Mouse (Mus musculus) CH12.LX (cell line): ENCODE data around the gene Scrt2. TPM values are rescaled to one million over a fixed set of nuclear protein-coding genes. Genes with fewer than 3 reads are reported as not detected.

ENCODE experiments used
- DNase-seq: peaks from one replicate; pipeline ENCODE4 v3.0.0-alpha.2; 2013; ENCODE audit errors: extremely low read depth
- H3K27ac ChIP-seq: 2 replicates; pipeline ENCODE4 v1.5.1; 2012; ENCODE audit warnings: low read depth, mild to moderate bottlenecking, control low read depth, moderate library complexity; ENCODE audit not compliant: insufficient read depth
- H3K27me3 ChIP-seq: replicated peaks from 2 replicates; pipeline ENCODE3; 2012; ENCODE audit warnings: inconsistent platforms
- H3K36me3 ChIP-seq, 2 experiments: replicated peaks in 1 of 2; 2 replicates each; pipeline versions ENCODE3 to v1.6.1; 2012; ENCODE audit warnings: inconsistent platforms in 1 of 2, low read length in 1 of 2, mild to moderate bottlenecking in 1 of 2, mixed read lengths in 1 of 2, moderate library complexity in 1 of 2; ENCODE audit not compliant: control insufficient read depth in 1 of 2, insufficient read depth in 1 of 2
- H3K4me1 ChIP-seq, 2 experiments: 2 replicates each; pipeline ENCODE4 v1.6.1; 2012; ENCODE audit warnings: inconsistent platforms in 1 of 2, moderate library complexity in 1 of 2; ENCODE audit not compliant: insufficient read depth in 2 of 2, control insufficient read depth in 1 of 2
- H3K4me2 ChIP-seq: 2 replicates; pipeline ENCODE4 v1.6.1; 2012; ENCODE audit warnings: low read depth, mild to moderate bottlenecking, control low read depth; ENCODE audit not compliant: poor library complexity, insufficient read depth, severe bottlenecking
- H3K4me3 ChIP-seq, 3 experiments: fragments of 150-350 bp in 1 of 3; sonication (generic) in 1 of 3; replicated peaks in 1 of 3; 2 replicates each; pipeline versions ENCODE3 to v1.5.1; 2011 to 2012; ENCODE audit warnings: low read depth in 2 of 3, low read length in 2 of 3, mild to moderate bottlenecking in 2 of 3, moderate library complexity in 2 of 3, control low read depth in 1 of 3, improper control_type of control experiment in 1 of 3, inconsistent platforms in 1 of 3, mixed read lengths in 1 of 3; ENCODE audit not compliant: poor library complexity in 1 of 3
- H3K79me2 ChIP-seq: replicated peaks from 2 replicates; pipeline ENCODE4 v1.6.1; 2012; ENCODE audit warnings: mild to moderate bottlenecking, moderate library complexity; ENCODE audit not compliant: control insufficient read depth, poor library complexity, insufficient read depth, severe bottlenecking; ENCODE audit errors: extremely low read depth
- H3K9ac ChIP-seq: 2 replicates; pipeline ENCODE4 v1.6.1; 2012; ENCODE audit warnings: low read depth, mild to moderate bottlenecking, control low read depth, moderate library complexity; ENCODE audit not compliant: insufficient read depth
- H3K9me3 ChIP-seq: replicated peaks from 2 replicates; pipeline ENCODE3; 2012; ENCODE audit warnings: low read length, inconsistent platforms, mixed read lengths
- CTCF ChIP-seq, 2 experiments: IDR thresholded peaks in 1 of 2; conservative IDR thresholded peaks in 1 of 2; 2 replicates each; pipeline ENCODE4 v1.5.1; 2011 to 2012; ENCODE audit warnings: low read depth in 2 of 2, low read length in 2 of 2, improper control_type of control experiment in 1 of 2, inconsistent platforms in 1 of 2, mild to moderate bottlenecking in 1 of 2, moderate library complexity in 1 of 2
- E2F4 ChIP-seq: IDR thresholded peaks from 2 replicates; pipeline ENCODE4 v1.6.1; 2011; ENCODE audit warnings: low read depth, low read length, improper control_type of control experiment; ENCODE audit not compliant: insufficient replicate concordance
- HCFC1 ChIP-seq: IDR thresholded peaks from 2 replicates; pipeline ENCODE4 v1.6.1; 2012; ENCODE audit warnings: low read depth, mild to moderate bottlenecking, inconsistent platforms, low read length, improper control_type of control experiment
- JUN ChIP-seq: IDR thresholded peaks from 2 replicates; pipeline ENCODE4 v1.6.1; 2011; ENCODE audit warnings: low read depth, mild to moderate bottlenecking, low read length, improper control_type of control experiment, moderate library complexity; ENCODE audit not compliant: insufficient read depth
- KAT2A ChIP-seq: IDR thresholded peaks from 2 replicates; pipeline ENCODE4 v1.6.1; 2012; ENCODE audit warnings: low read length, improper control_type of control experiment, inconsistent platforms; ENCODE audit not compliant: insufficient replicate concordance
- MAX ChIP-seq: IDR thresholded peaks from 2 replicates; pipeline ENCODE4 v1.6.1; 2011; ENCODE audit warnings: low read length, improper control_type of control experiment
- MAZ ChIP-seq: IDR thresholded peaks from 2 replicates; pipeline ENCODE4 v1.6.1; 2012; ENCODE audit warnings: low read depth, mild to moderate bottlenecking, inconsistent platforms, low read length, improper control_type of control experiment, moderate library complexity
- NRF1 ChIP-seq: IDR thresholded peaks from 2 replicates; pipeline ENCODE4 v1.6.1; 2014; ENCODE audit warnings: low read depth, mild to moderate bottlenecking, inconsistent platforms, low read length, improper control_type of control experiment, moderate library complexity
- RAD21 ChIP-seq: IDR thresholded peaks from 2 replicates; pipeline ENCODE4 v1.6.1; 2011; ENCODE audit warnings: low read depth, mild to moderate bottlenecking, low read length, improper control_type of control experiment, moderate library complexity
- SIN3A ChIP-seq: IDR thresholded peaks from 2 replicates; pipeline ENCODE4 v1.6.1; 2012; ENCODE audit warnings: low read length, improper control_type of control experiment, inconsistent platforms
- SMC3 ChIP-seq: IDR thresholded peaks from 2 replicates; pipeline ENCODE4 v1.6.1; 2011; ENCODE audit warnings: low read depth, low read length, improper control_type of control experiment
- TCF12 ChIP-seq: IDR thresholded peaks from 2 replicates; pipeline ENCODE4 v1.6.1; 2014; ENCODE audit warnings: low read depth, mild to moderate bottlenecking, inconsistent platforms, low read length, improper control_type of control experiment
- ZC3H11A ChIP-seq: IDR thresholded peaks from 2 replicates; pipeline ENCODE4 v1.6.1; 2012; ENCODE audit warnings: low read depth, mild to moderate bottlenecking, inconsistent platforms, low read length, improper control_type of control experiment
- ZKSCAN1 ChIP-seq: IDR thresholded peaks from 2 replicates; pipeline ENCODE4 v1.6.1; 2012; ENCODE audit warnings: low read depth, inconsistent platforms, low read length, improper control_type of control experiment, borderline replicate concordance
- ZMIZ1 ChIP-seq: IDR thresholded peaks from 2 replicates; pipeline ENCODE4 v1.6.1; 2012; ENCODE audit warnings: low read depth, mild to moderate bottlenecking, inconsistent platforms, low read length, improper control_type of control experiment
- dilution Hi-C: fragments of 300-500 bp; cut with MboI; formaldehyde crosslinking; loops from 2 replicates; pipeline ENCODE4 v1.14.3; 2020; ENCODE audit warnings: low sequenced_read_pairs; ENCODE audit not compliant: extremely low pct_unique_long_range_greater_than_20kb, extremely low pct_ligation_motif_present
- in situ Hi-C: fragments of 300-500 bp; cut with MboI; formaldehyde crosslinking; loops from 3 replicates; pipeline ENCODE4 v1.14.3; 2019; ENCODE audit warnings: low sequenced_read_pairs, low pct_ligation_motif_present, low pct_unique_long_range_greater_than_20kb, mixed read lengths
- polyA plus RNA-seq: library from polyadenylated mRNA; unstranded; fragments of >175 nt; gene quantifications from 2 replicates; pipeline ENCODE4 v1.2.1, GENCODE M21; 2012; ENCODE audit warnings: low read depth; ENCODE audit not compliant: insufficient read length
- total RNA-seq, 2 experiments: library from RNA; depleted of rRNA; stranded (reverse); fragments of 300-350 nt in 1 of 2; fragments of >200 nt in 1 of 2; gene quantifications; 2 replicates each; pipeline ENCODE4 v1.2.3; 2012 to 2014

The Scrt2 gene
- total and polyA plus RNA-seq, 3 experiments: not detected

DNA sequence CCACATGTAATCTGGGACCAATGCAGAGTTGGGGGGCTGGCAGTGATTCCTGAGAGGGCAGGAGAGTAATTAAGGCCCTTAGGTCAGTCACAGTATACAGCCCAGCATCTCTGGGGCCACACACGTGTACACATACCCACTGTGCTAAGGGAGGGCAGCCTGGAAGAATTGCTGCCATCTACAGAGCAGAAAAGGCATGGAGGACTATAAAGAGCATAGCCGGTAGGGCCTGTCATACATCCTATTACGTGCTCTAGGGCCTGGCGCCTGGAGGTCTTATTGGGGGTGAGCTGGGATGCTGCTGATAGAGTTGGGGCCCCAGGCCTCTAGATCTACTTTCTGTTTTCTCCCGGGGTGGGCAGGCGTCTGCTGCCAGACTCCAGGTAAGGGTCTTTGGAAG, 5.1 kb downstream of the Scrt2 start:
- no peaks in the 10 kb centered on the region for H3K79me2 ChIP-seq
- no peaks in the 10 kb centered on the region for H3K36me3 ChIP-seq
- DNase-seq: no peak
- no peak overlapping the region for H3K27ac ChIP-seq
- H3K9ac ChIP-seq: no peak overlapping the region
- H3K9me3 ChIP-seq: peaks cover 12% of the 10 kb centered on the region
- peaks cover 93% of the 10 kb centered on the region for H3K27me3 ChIP-seq
- TF ChIP-seq CTCF (conservative IDR thresholded peaks at IDR 0.05 in 1 of 2, IDR thresholded peaks at IDR 0.05 in 1 of 2; ENCODE audit: low read depth in 2 of 2, low read length in 2 of 2) (peak in 1 of 2 experiments; percentile 34; a peak in 2 of 4 replicates), RAD21 (peak; percentile 10), ZMIZ1 (no peak), MAZ (no peak), NRF1 (no peak), E2F4 (no peak)
- H3K4me1 ChIP-seq: peaks cover 4 to 11% of the 10 kb centered on the region in 2 experiments; a peak in 3 of 4 replicates
- in situ Hi-C loops (no loop called here), dilution Hi-C loops (no loop called here)
- no peak overlapping the region for H3K4me3 ChIP-seq
- no peak overlapping the region for H3K4me2 ChIP-seq

DNA sequence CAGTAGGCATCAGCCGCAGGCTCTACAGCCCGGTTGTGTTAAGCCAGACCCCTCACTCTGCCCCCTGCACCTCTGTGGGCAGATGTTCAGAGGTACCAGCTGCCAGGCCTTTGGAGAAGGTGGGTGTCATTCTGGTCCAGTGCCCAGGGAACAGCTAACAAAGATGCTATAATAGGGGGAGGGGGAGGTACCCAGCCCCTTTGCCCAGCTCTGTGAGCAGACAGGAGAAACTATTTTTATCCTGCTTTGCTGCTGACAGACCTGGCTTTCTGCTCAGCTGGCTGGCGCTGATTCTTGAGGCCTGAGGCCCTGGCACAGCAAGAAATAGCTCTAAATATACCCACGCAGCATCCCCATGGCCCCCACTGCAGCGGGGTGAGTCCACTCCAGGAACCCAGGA, 5.8 kb downstream of the Scrt2 start:
- in situ Hi-C loops: no loop called here
- no peak for DNase-seq
- Histone ChIP-seq H3K4me2 (no peak overlapping the region), H3K4me3 (no peak overlapping the region), H3K9me3 (peaks cover 12% of the 10 kb centered on the region), H3K27ac (no peak overlapping the region), H3K79me2 (no peaks in the 10 kb centered on the region), H3K36me3 (no peaks in the 10 kb centered on the region)
- dilution Hi-C loops: no loop called here
- TF ChIP-seq MAX: no peak
- TF ChIP-seq E2F4: no peak
- TF ChIP-seq HCFC1: no peak
- no peak for TF ChIP-seq SIN3A
- no peak for TF ChIP-seq ZMIZ1
- TF ChIP-seq NRF1: no peak
- TF ChIP-seq CTCF (conservative IDR thresholded peaks at IDR 0.05 in 1 of 2, IDR thresholded peaks at IDR 0.05 in 1 of 2; ENCODE audit: low read depth in 2 of 2, low read length in 2 of 2): no peak
- no peak for TF ChIP-seq JUN
- no peak for TF ChIP-seq MAZ
- no peak for TF ChIP-seq ZKSCAN1
- no peak for TF ChIP-seq TCF12
- TF ChIP-seq, all 38 proteins: peak for 0
- Histone ChIP-seq H3K9ac (no peak overlapping the region), H3K27me3 (peaks cover 88% of the 10 kb centered on the region), H3K4me1 (peaks cover 6 to 16% of the 10 kb centered on the region in 2 experiments)

DNA sequence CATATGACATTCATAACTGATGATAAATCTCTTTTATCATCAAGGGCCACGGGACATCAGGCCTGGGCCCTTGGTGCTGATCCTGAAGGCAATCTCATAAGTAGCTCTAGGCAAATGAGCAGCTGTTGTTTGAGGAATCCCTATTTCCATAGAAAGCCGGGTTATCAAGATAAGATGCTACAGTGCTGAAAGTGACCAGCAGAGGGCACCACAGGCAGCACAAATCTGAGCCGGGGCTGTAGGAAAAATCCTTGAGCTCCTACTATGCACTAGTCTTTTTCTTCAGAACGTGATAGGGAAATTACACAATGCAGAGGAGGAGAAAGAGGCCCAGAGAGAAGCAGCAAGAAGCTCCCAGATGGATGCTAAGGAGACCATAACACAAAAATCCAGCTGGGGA, 7.7 kb downstream of the Scrt2 start:
- H3K4me1 ChIP-seq: peaks cover 6 to 18% of the 10 kb centered on the region in 2 experiments
- H3K79me2 ChIP-seq: no peaks in the 10 kb centered on the region
- H3K4me2 ChIP-seq: no peak overlapping the region
- no peaks in the 10 kb centered on the region for H3K36me3 ChIP-seq
- dilution Hi-C loops (no loop called here), in situ Hi-C loops (no loop called here)
- H3K27ac ChIP-seq: no peak overlapping the region
- H3K9me3 ChIP-seq: peaks cover 24% of the 10 kb centered on the region
- TF ChIP-seq RAD21 (peak; percentile 53), JUN (no peak), SMC3 (peak; percentile 67), ZKSCAN1 (peak; percentile 87), ZC3H11A (no peak), CTCF (conservative IDR thresholded peaks at IDR 0.05 in 1 of 2, IDR thresholded peaks at IDR 0.05 in 1 of 2; ENCODE audit: low read depth in 2 of 2, low read length in 2 of 2) (peak; percentile 66 to 75), KAT2A (no peak)
- peaks cover 68% of the 10 kb centered on the region for H3K27me3 ChIP-seq
- no peak overlapping the region for H3K9ac ChIP-seq
- peak; percentile 29 for DNase-seq
- H3K4me3 ChIP-seq: no peak overlapping the region
